Mouse (Mus musculus): ENCODE measurements around the gene Mrgprb5. TPM values are rescaled to one million over a fixed set of nuclear protein-coding genes. Genes with fewer than 3 reads are reported as not detected.
"Not testable (repeated sequence)": the region's sequence is repeated elsewhere in the genome, so short reads cannot be mapped to it uniquely, and the experiment has no call there.

Mrgprb5 gene
- not detected in 2 replicates for polyA plus RNA-seq (2016; fragmentation: Nextera tagmentation; extraction: Ambion mirVana)

DNA sequence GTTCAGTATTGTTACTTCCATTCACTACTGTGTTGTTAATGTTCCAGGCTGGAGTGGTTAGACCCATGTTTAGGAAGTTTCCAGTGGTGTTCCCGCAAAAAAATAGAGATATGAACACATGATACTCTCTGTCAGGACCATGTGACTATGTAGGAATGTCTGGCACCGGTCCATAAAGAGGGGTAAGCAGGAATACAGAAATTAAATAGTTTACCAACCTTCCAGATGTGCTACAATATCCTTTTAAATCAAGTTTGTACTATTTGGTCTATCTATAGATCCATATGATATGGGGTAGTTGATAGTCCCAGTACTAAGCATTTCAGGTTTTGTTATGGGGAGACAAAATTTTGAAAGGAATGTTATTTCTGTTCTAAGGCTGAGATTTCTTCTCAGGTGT lies at the start of gene Mrgprb5:
TSS of gene Mrgprb5 (minus strand) at position 101 of the 400 bp plus-strand sequence.
- Histone ChIP-seq H3K9me3 (no peaks in the 10 kb centered on the region), H3K4me1 (no peaks in the 10 kb centered on the region), H3K36me3 (no peaks in the 10 kb centered on the region), H3K4me3 (no peak within 1 kb of the TSS), H3K27ac (no peak within 1 kb of the TSS), H3K27me3 (replicated peaks) (no peaks in the 10 kb centered on the region), H3K9ac (no peak within 1 kb of the TSS), H3K4me2 (replicated peaks) (no peak within 1 kb of the TSS)
- 81% methylated on average over 2 of the region's 2 CpGs for WGBS
- no peak for ATAC-seq (ENCODE audit: low FRiP score, low read depth)

DNA sequence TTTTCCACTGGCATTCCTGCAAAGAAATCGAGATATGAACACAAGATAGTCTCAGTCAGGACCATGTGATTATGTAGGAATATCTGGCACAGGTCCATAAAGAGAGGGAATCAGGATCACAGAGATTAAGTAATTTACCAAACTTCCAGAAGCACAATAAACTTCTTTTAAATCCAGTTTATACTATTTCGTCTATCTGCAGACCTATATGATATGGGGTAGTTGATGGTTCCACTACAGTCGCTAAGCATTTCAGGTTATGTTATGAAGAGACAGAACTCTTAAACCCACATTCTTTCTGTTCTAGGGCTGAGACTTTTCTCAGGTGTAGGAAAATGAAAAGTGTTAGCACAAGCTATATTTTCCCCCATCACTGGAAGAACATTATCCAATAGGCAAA lies 30.4 kb upstream of the Mrgprb5 start, which contains the start of gene Mrgprb4:
TSS of gene Mrgprb4 (minus strand) at position 101 of the 400 bp plus-strand sequence.
- Histone ChIP-seq H3K27me3 (replicated peaks) (no peaks in the 10 kb centered on the region), H3K4me3 (no peak within 1 kb of the TSS), H3K27ac (no peak within 1 kb of the TSS), H3K9me3 (peaks cover 8% of the 10 kb centered on the region; the same call in 1 of the 2 replicates), H3K36me3 (no peaks in the 10 kb centered on the region), H3K9ac (no peak within 1 kb of the TSS), H3K4me1 (no peaks in the 10 kb centered on the region), H3K4me2 (replicated peaks) (no peak within 1 kb of the TSS)
- ATAC-seq (ENCODE audit: low FRiP score, low read depth) = no peak
- WGBS = 90% methylated on average over 3 of the region's 3 CpGs

DNA sequence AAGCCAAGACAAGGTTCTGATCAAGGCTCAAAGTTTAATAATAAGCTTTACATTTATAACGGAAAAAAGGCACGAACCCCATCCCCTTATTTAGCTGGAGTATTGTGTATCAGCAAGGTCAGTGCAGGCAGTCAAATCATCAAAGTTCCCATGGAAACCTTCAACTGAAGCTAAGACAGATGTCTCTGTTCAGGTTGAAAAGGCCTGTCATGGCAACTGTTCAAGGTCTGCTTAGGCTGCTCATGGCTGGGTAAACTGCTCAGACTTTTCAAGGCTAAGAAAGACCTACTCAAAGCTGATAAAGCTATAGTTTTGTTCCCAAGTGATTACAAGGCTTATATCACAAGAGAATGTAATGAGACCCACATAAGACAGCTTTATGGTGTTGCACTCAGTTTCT lies 1.3 kb downstream of the Mrgprb5 start:
- Histone ChIP-seq H3K27ac (no peak overlapping the region), H3K4me1 (no peaks in the 10 kb centered on the region), H3K4me3 (no peak overlapping the region), H3K9me3 (no peaks in the 10 kb centered on the region), H3K36me3 (no peaks in the 10 kb centered on the region), H3K4me2 (replicated peaks) (no peak overlapping the region), H3K27me3 (replicated peaks) (no peaks in the 10 kb centered on the region), H3K9ac (no peak overlapping the region)
- ATAC-seq (ENCODE audit: low FRiP score, low read depth) = no peak
- WGBS = 77% methylated on average over 2 of the region's 2 CpGs

DNA sequence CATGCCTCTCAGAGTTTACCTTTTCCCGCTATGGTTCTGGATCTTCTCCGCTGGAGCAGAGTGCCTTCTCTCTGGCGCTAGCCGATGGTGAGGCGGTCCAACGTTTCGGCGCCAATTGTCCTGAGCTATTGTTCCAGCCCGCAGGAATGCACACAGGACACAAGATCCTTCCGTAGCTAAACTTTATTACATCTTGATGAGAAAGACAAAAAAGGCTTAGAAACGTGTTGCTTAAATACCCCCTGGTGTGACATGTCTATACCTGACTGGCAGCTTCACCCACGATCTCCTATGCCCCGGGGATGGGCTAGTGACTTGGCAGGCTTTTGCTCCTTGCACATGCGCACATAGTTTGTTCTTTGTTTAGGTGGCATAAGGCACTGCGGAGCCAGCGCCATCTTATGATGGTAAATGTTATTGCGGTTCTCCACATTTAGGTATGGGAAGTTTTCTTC lies 30.5 kb downstream of the Mrgprb5 start:
- ATAC-seq (ENCODE audit: low FRiP score, low read depth) = peak; percentile 82
- Histone ChIP-seq H3K27ac (peak overlapping the region; percentile 50; the same call in 1 of the 2 replicates), H3K9me3 (peaks cover 4% of the 10 kb centered on the region; the same call in 1 of the 2 replicates), H3K27me3 (replicated peaks) (no peaks in the 10 kb centered on the region), H3K4me2 (replicated peaks) (peak overlapping the region; percentile 87), H3K4me3 (peak overlapping the region; percentile 58), H3K36me3 (no peaks in the 10 kb centered on the region), H3K9ac (peak overlapping the region; percentile 76), H3K4me1 (0 out of 2 replicates have a peak, but pooled peaks cover 6% of the 10 kb centered on the region)
- WGBS = 2% methylated on average over 17 of the region's 17 CpGs

DNA sequence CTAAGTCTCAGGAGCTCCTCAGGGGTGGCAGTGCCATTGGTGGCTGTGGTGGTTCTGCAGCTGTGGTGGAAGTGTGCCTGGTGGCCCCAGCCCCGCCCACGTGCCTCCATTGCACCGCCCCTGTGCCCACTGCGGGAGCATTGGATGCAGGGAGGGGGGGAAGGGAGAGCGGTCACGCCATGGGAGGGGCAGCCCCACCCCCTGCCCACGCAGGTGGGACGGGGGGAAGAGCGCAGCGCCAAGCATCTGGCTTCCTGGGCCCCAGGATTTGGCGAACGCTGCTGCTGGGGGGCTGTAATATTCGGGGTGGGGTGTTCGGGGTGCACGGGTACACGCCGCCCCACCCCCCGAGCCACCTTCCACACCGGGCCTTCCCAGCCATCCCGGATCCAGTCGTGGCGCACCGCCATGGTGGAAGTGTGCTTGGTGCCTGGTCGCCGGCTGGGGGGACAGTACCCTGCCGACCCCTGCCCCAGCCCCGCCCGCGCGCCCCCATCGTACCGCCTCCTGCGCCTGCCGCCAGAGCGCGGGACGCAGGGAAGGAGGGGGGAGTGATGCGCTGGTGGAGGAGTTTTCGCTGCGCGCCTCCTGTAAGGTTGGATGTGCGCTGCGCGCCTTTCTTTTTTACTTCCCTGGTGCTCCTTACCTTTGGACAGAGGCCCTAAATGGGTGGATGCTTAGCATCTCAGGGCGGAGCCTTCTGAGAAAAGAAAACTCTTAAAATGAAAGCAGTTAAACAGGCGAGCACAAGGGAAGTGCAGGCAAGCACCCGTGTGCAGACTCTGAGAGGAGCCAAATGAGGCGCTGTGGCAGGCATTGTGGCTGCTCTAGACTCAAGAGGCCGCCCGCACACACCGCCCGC lies 31.4 kb downstream of the Mrgprb5 start:
- peak; percentile 94 for ATAC-seq (ENCODE audit: low FRiP score, low read depth)
- Histone ChIP-seq H3K36me3 (no peaks in the 10 kb centered on the region), H3K4me3 (peak overlapping the region; percentile 58), H3K4me2 (replicated peaks) (peak overlapping the region; percentile 87), H3K9ac (peak overlapping the region; percentile 76), H3K4me1 (0 out of 2 replicates have a peak, but pooled peaks cover 6% of the 10 kb centered on the region), H3K27me3 (replicated peaks) (no peaks in the 10 kb centered on the region), H3K27ac (peak overlapping the region; percentile 50; the same call in 1 of the 2 replicates), H3K9me3 (peaks cover 4% of the 10 kb centered on the region; the same call in 1 of the 2 replicates)
- 3% methylated on average over 52 of the region's 52 CpGs for WGBS

DNA sequence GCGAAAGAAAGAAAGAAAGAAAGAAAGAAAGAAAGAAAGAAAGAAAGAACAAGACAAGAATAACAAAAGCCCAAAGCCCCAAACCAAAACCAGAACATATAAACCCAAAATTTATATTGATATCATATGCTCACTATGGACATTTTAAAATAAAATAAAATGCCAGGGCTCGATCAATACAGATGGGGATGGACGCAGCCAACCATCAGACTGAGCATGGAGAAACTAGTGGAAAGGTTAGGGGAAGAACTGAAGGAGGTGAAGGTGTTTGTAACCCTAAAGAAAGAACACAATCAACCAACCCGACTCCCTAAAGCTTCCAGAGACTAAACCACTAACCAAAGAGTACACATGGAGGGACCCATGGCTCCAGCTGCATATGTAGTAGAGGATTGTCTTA lies 36.1 kb downstream of the Mrgprb5 start:
- H3K9ac ChIP-seq = no peak overlapping the region
- no peak overlapping the region for H3K27ac ChIP-seq
- no peaks in the 10 kb centered on the region for H3K27me3 ChIP-seq (replicated peaks)
- H3K4me3 ChIP-seq = no peak overlapping the region
- H3K4me2 ChIP-seq (replicated peaks) = no peak overlapping the region
- no peaks in the 10 kb centered on the region for H3K36me3 ChIP-seq
- 55% methylated on average over 4 of the region's 4 CpGs for WGBS
- no peak for ATAC-seq (ENCODE audit: low FRiP score, low read depth)
- 0 out of 2 replicates have a peak, but pooled peaks cover 6% of the 10 kb centered on the region for H3K4me1 ChIP-seq
- 0 out of 2 replicates have a peak, but pooled peaks cover 4% of the 10 kb centered on the region for H3K9me3 ChIP-seq

DNA sequence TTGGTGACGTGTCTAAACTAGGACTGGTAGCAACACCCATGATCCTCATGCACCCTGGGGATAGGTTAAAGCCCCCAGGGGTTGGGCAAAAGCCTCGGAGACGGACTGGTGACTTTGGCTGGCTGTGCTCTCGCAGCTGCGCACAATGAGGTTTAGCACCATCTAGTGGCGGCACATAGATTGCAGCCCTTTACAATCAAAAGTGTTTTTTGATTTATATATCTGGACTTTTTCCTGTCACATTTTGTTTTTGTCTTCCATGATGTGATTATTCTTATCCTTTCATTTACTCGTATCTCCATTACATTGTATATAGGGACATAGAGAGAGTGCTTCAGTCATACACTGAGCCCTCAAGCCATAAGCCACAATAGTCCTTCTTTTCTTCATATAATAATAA lies 36.6 kb downstream of the Mrgprb5 start:
- not testable (repeated sequence) for H3K4me1 ChIP-seq; H3K36me3 ChIP-seq; H3K27me3 ChIP-seq (replicated peaks); H3K9ac ChIP-seq; H3K4me3 ChIP-seq; H3K27ac ChIP-seq; H3K9me3 ChIP-seq
- peak overlapping the region; percentile 55 for H3K4me2 ChIP-seq (replicated peaks)
- ATAC-seq (ENCODE audit: low FRiP score, low read depth) = peak; percentile 83; the same call in 1 of the 2 replicates
- WGBS = under 1% methylated on average over 6 of the region's 7 CpGs

DNA sequence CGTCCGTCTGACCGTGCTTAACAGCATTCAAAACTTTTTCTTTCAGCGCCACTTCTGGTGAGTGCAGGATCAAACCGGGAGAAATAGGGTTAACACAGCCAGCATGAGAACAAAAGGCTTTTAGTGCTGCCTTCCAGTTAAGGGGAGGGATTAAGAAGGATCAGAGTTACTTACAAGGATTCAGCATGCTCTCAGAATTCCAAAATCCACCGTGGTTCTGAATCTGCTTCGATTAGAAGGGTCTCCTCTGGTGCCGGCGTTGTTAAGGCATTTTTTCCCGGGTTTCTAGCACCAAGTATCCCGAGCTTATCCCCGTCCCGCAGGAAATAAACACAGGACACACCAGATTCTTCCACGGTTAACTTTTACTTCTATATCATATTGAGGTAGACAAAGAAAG lies 37.0 kb downstream of the Mrgprb5 start:
- not testable (repeated sequence) for H3K9me3 ChIP-seq; ATAC-seq (ENCODE audit: low FRiP score, low read depth); H3K27me3 ChIP-seq (replicated peaks); H3K27ac ChIP-seq; H3K36me3 ChIP-seq; H3K4me1 ChIP-seq
- Histone ChIP-seq H3K9ac (peak overlapping the region; percentile 47; the same call in 1 of the 2 replicates), H3K4me2 (replicated peaks) (peak overlapping the region; percentile 55), H3K4me3 (peak overlapping the region; percentile 41)
- 1% methylated on average over 11 of the region's 14 CpGs for WGBS

DNA sequence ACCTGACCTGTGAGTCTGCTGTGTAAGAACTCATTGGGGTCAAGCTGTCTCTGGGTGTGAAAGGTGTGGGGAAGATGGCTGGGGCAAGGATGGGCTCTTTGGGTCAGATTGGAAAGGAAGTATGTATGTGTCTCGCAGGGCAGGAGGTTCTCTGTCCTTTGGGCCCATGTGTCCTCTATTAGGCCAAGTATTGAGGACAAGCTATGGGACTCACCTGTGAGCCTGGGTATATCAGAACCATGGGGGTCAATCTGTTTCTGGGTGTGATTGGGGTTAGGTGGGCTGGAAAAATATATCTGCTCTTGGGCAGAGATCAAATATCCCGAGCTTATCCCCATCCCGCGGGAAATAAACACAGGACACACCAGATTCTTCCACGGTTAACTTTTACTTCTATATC lies 45.0 kb downstream of the Mrgprb5 start:
- no peak overlapping the region for H3K27ac ChIP-seq
- no peak overlapping the region for H3K4me2 ChIP-seq (replicated peaks)
- H3K9ac ChIP-seq = no peak overlapping the region
- H3K4me3 ChIP-seq = no peak overlapping the region
- H3K9me3 ChIP-seq = no peaks in the 10 kb centered on the region
- 0 out of 2 replicates have a peak, but pooled peaks have one; percentile 41 for ATAC-seq (ENCODE audit: low FRiP score, low read depth)
- 79% methylated on average over 5 of the region's 5 CpGs for WGBS
- no peaks in the 10 kb centered on the region for H3K27me3 ChIP-seq (replicated peaks)
- H3K36me3 ChIP-seq = no peaks in the 10 kb centered on the region
- no peaks in the 10 kb centered on the region for H3K4me1 ChIP-seq

Other genes with a start within 250 kb of the Mrgprb5 start
- not detected in 2 replicates for gene Mrgpra4, start 186.9 kb downstream of the Mrgprb5 start, polyA plus RNA-seq (2016; fragmentation: Nextera tagmentation; extraction: Ambion mirVana)
- gene Mrgprx1, start 141.4 kb downstream of the Mrgprb5 start, polyA plus RNA-seq (2016; fragmentation: Nextera tagmentation; extraction: Ambion mirVana) = not detected in 2 replicates
- not detected in 2 replicates for gene Mrgprb4, start 30.3 kb upstream of the Mrgprb5 start, polyA plus RNA-seq (2016; fragmentation: Nextera tagmentation; extraction: Ambion mirVana)
- gene Mrgprb8, start 219.5 kb upstream of the Mrgprb5 start, polyA plus RNA-seq (2016; fragmentation: Nextera tagmentation; extraction: Ambion mirVana) = not detected in 2 replicates